Mouse (Mus musculus) stomach, postnatal 0 days (tissue): Measurements from ENCODE around the gene Olfr544. TPM values are rescaled to one million over a fixed set of nuclear protein-coding genes. Genes with fewer than 3 reads are reported as not detected.
"Not testable (repeated sequence)": the region's sequence is repeated elsewhere in the genome, so short reads cannot be mapped to it uniquely, and the experiment has no call there.

Experiments
- ATAC-seq: fragments of 200-750 bp; cut with Nextera tagmentation; 2 replicates; pipeline ENCODE4 v1.8.0; 2017; ENCODE audit not compliant: low FRiP score, low TSS enrichment
- DNase-seq: peaks from one replicate; pipeline ENCODE4 v3.0.0-alpha.2; 2016; ENCODE audit warnings: low spot score
- H3K27ac ChIP-seq: fragments of 300-500 bp; sonication (generic); replicated peaks from 2 replicates; pipeline ENCODE4 v1.5.1; 2014; ENCODE audit warnings: mild to moderate bottlenecking, control low read depth
- H3K27me3 ChIP-seq: fragments of 300-500 bp; sonication (generic); 2 replicates; pipeline ENCODE4 v1.6.1; 2014; ENCODE audit warnings: low read length; ENCODE audit not compliant: control insufficient read depth, insufficient read depth
- H3K36me3 ChIP-seq: fragments of 300-500 bp; sonication (generic); 2 replicates; pipeline ENCODE4 v1.6.1; 2014; ENCODE audit warnings: low read length, mixed read lengths; ENCODE audit not compliant: control insufficient read depth, insufficient read depth
- H3K4me1 ChIP-seq: fragments of 300-500 bp; sonication (generic); replicated peaks from 2 replicates; pipeline ENCODE4 v1.6.1; 2014; ENCODE audit warnings: antibody characterized with exemption; ENCODE audit not compliant: control insufficient read depth, insufficient read depth
- H3K4me2 ChIP-seq: fragments of 300-500 bp; sonication (generic); replicated peaks from 2 replicates; pipeline ENCODE4 v1.6.1; 2014; ENCODE audit warnings: low read depth, mild to moderate bottlenecking, control low read depth, moderate library complexity
- H3K4me3 ChIP-seq: fragments of 300-500 bp; sonication (generic); 2 replicates; pipeline ENCODE4 v1.5.1; 2014; ENCODE audit warnings: low read depth, low read length, control low read depth
- H3K9ac ChIP-seq: fragments of 300-500 bp; sonication (generic); 2 replicates; pipeline ENCODE4 v1.6.1; 2014; ENCODE audit warnings: mild to moderate bottlenecking, low read length, control low read depth, mixed read lengths
- H3K9me3 ChIP-seq: fragments of 300-500 bp; sonication (generic); 2 replicates; pipeline ENCODE4 v1.6.1; 2016; ENCODE audit warnings: low read length; ENCODE audit not compliant: control insufficient read depth
- CTCF ChIP-seq: IDR thresholded peaks from 2 replicates; pipeline ENCODE4 v1.5.1; 2016; ENCODE audit warnings: antibody characterized with exemption, low read depth, mild to moderate bottlenecking, moderate library complexity
- EP300 ChIP-seq: optimal IDR thresholded peaks from 2 replicates; pipeline ENCODE3; 2016; ENCODE audit warnings: antibody characterized with exemption
- WGBS: fragments of 180-500 bp; shearing (Covaris S2); extraction: QIAGEN DNeasy Blood & Tissue Kit; methylation state at CpG from one replicate; pipeline ENCODE4 v1.1.7; 2014; 5-methylcytosine and 5-hydroxymethylcytosine counted together
- polyA plus RNA-seq: library from polyadenylated mRNA; unstranded; fragments of >200 nt; fragmentation: Nextera tagmentation; extraction: Ambion mirVana; gene quantifications from 2 replicates; pipeline ENCODE4 v1.2.1, GENCODE M21; 2015

Olfr544 gene
- polyA plus RNA-seq, 1 experiment from 2014 or later = not detected

GRCm38 (mm10) chr7:102501986-102502385 lies 13.9 kb upstream of the Olfr544 start:
- WGBS = 71% methylated on average over 5 of the region's 5 CpGs
- H3K9me3 ChIP-seq = no peaks in the 10 kb centered on the region
- no peaks in the 10 kb centered on the region for H3K4me1 ChIP-seq
- no peaks in the 10 kb centered on the region for H3K36me3 ChIP-seq
- no peak overlapping the region for H3K9ac ChIP-seq
- H3K4me2 ChIP-seq = no peak overlapping the region
- DNase-seq = no peak
- H3K4me3 ChIP-seq = no peak overlapping the region
- H3K27me3 ChIP-seq = no peaks in the 10 kb centered on the region
- no peak for ATAC-seq
- TF ChIP-seq CTCF = no peak
- no peak for TF ChIP-seq EP300
- no peak overlapping the region for H3K27ac ChIP-seq

GRCm38 (mm10) chr7:102499473-102499872 lies 11.4 kb upstream of the Olfr544 start, which contains the start of gene Olfr545:
Olfr545 (minus strand) TSS chr7:102499573.
- H3K4me3 ChIP-seq = no peak within 1 kb of the TSS
- no peaks in the 10 kb centered on the region for H3K27me3 ChIP-seq
- no peak for DNase-seq
- no peak within 1 kb of the TSS for H3K27ac ChIP-seq
- no peak within 1 kb of the TSS for H3K4me2 ChIP-seq
- no peaks in the 10 kb centered on the region for H3K4me1 ChIP-seq
- no peak within 1 kb of the TSS for H3K9ac ChIP-seq
- no peaks in the 10 kb centered on the region for H3K9me3 ChIP-seq
- WGBS = 65% methylated on average over 3 of the region's 3 CpGs
- no peak for ATAC-seq
- TF ChIP-seq EP300 (no peak), CTCF (no peak)
- H3K36me3 ChIP-seq = no peaks in the 10 kb centered on the region

GRCm38 (mm10) chr7:102494416-102494815 lies 6.3 kb upstream of the Olfr544 start:
- H3K4me1 ChIP-seq, H3K9me3 ChIP-seq, H3K4me3 ChIP-seq, H3K4me2 ChIP-seq, H3K9ac ChIP-seq, H3K27ac ChIP-seq, H3K36me3 ChIP-seq, DNase-seq, H3K27me3 ChIP-seq, ATAC-seq: not testable (repeated sequence)
- 47% methylated on average over 6 of the region's 7 CpGs for WGBS
- TF ChIP-seq CTCF = 0 out of 2 replicates have a peak, but pooled peaks have one; percentile 19

- DNase-seq (no peak), ATAC-seq (no peak)
- Histone ChIP-seq H3K9ac (no peak overlapping the region), H3K9me3 (no peaks in the 10 kb centered on the region), H3K4me1 (no peaks in the 10 kb centered on the region), H3K4me2 (no peak overlapping the region), H3K36me3 (no peaks in the 10 kb centered on the region), H3K27ac (no peak overlapping the region), H3K4me3 (no peak overlapping the region), H3K27me3 (no peaks in the 10 kb centered on the region)
- 61% methylated on average over 1 of the region's 1 CpGs for WGBS
- TF ChIP-seq EP300 = no peak
- no peak for TF ChIP-seq CTCF
Measured at GRCm38 (mm10) chr7:102486105-102486504, 2.0 kb downstream of the Olfr544 start.

GRCm38 (mm10) chr7:102484766-102485165 lies 3.3 kb downstream of the Olfr544 start:
- H3K36me3 ChIP-seq, ATAC-seq, H3K4me3 ChIP-seq, H3K4me1 ChIP-seq, H3K9ac ChIP-seq, H3K4me2 ChIP-seq, H3K9me3 ChIP-seq, H3K27me3 ChIP-seq, DNase-seq, H3K27ac ChIP-seq: not testable (repeated sequence)
- WGBS = 70% methylated on average over 8 of the region's 8 CpGs

- no peak overlapping the region for H3K4me3 ChIP-seq
- no peaks in the 10 kb centered on the region for H3K36me3 ChIP-seq
- no peaks in the 10 kb centered on the region for H3K4me1 ChIP-seq
- TF ChIP-seq EP300 (no peak), CTCF (no peak)
- H3K27ac ChIP-seq = no peak overlapping the region
- no peaks in the 10 kb centered on the region for H3K9me3 ChIP-seq
- WGBS = 60% methylated on average over 2 of the region's 2 CpGs
- H3K27me3 ChIP-seq = no peaks in the 10 kb centered on the region
- DNase-seq (no peak), ATAC-seq (no peak)
- no peak overlapping the region for H3K9ac ChIP-seq
- H3K4me2 ChIP-seq = no peak overlapping the region
Measured at GRCm38 (mm10) chr7:102483665-102484064, 4.4 kb downstream of the Olfr544 start.
